Mouse (Mus musculus) cerebellum, adult 2 months (tissue): Measurements from ENCODE around the gene Anapc1.

Experiments used
- CTCF ChIP-seq: fragments of 200-500 bp; IDR thresholded peaks from 2 replicates; pipeline ENCODE4 v1.5.1; 2011; ENCODE audit warnings: low read depth, mild to moderate bottlenecking, control low read depth, low read length, moderate library complexity, borderline replicate concordance; ENCODE audit not compliant: insufficient read depth
- POLR2A ChIP-seq: fragments of 200-500 bp; IDR thresholded peaks from 2 replicates; pipeline ENCODE4 v1.6.1; 2011; ENCODE audit warnings: low read length, control low read depth, borderline replicate concordance; ENCODE audit not compliant: insufficient read depth

GRCm38 (mm10) chr2:128582881-128583280 is 104.3 kb downstream of the Anapc1 start:
- TF ChIP-seq POLR2A = no peak
- no peak for TF ChIP-seq CTCF
